Mouse (Mus musculus): Measurements from ENCODE around the gene Fam131a.
"Not testable (repeated sequence)": the region's sequence is repeated elsewhere in the genome, so short reads cannot be mapped to it uniquely, and the experiment has no call there.

The Fam131a gene

GRCm38 (mm10) chr16:20693111-20693701 lies at the start of gene Fam131a:
Fam131a (plus strand) TSS chr16:20693241.
- DNase-seq (ENCODE audit: low read depth) = peak; percentile 54

- DNase-seq (ENCODE audit: low read depth) = no peak
Observed at GRCm38 (mm10) chr16:20643911-20644310, 49.1 kb upstream of the Fam131a start.

GRCm38 (mm10) chr16:20651076-20651946 lies 41.7 kb upstream of the Fam131a start, which contains the start of gene Psmd2:
Psmd2 (plus strand) TSS chr16:20651652.
- peak; percentile 97 for DNase-seq (ENCODE audit: low read depth)

- no peak for DNase-seq (ENCODE audit: low read depth)
Observed at GRCm38 (mm10) chr16:20651947-20652310, 41.1 kb upstream of the Fam131a start.

GRCm38 (mm10) chr16:20653315-20653714 lies 39.7 kb upstream of the Fam131a start:
- no peak for DNase-seq (ENCODE audit: low read depth)

GRCm38 (mm10) chr16:20657661-20658060 lies 35.4 kb upstream of the Fam131a start:
- peak; percentile 74 for DNase-seq (ENCODE audit: low read depth)

GRCm38 (mm10) chr16:20668013-20668412 lies 25.0 kb upstream of the Fam131a start, which contains the start of gene Eif4g1:
Eif4g1 (plus strand) TSS chr16:20668313.
- not testable (repeated sequence) for DNase-seq (ENCODE audit: low read depth)

GRCm38 (mm10) chr16:20670291-20670690 lies 22.8 kb upstream of the Fam131a start:
- DNase-seq (ENCODE audit: low read depth) = no peak

GRCm38 (mm10) chr16:20671886-20672285 lies 21.2 kb upstream of the Fam131a start:
- DNase-seq (ENCODE audit: low read depth) = no peak

GRCm38 (mm10) chr16:20672500-20672902 lies 20.5 kb upstream of the Fam131a start:
- peak; percentile 99 for DNase-seq (ENCODE audit: low read depth)

GRCm38 (mm10) chr16:20672965-20673705 lies 19.9 kb upstream of the Fam131a start:
- no peak for DNase-seq (ENCODE audit: low read depth)

- DNase-seq (ENCODE audit: low read depth) = peak; percentile 38
Observed at GRCm38 (mm10) chr16:20673706-20674303, 19.2 kb upstream of the Fam131a start.

- DNase-seq (ENCODE audit: low read depth) = no peak
Observed at GRCm38 (mm10) chr16:20675213-20675612, 17.8 kb upstream of the Fam131a start.

GRCm38 (mm10) chr16:20676702-20677101 lies 16.3 kb upstream of the Fam131a start:
- DNase-seq (ENCODE audit: low read depth) = peak; percentile 63

- DNase-seq (ENCODE audit: low read depth) = no peak
Observed at GRCm38 (mm10) chr16:20677380-20677779, 15.7 kb upstream of the Fam131a start.

GRCm38 (mm10) chr16:20677974-20678675 lies 14.9 kb upstream of the Fam131a start:
- DNase-seq (ENCODE audit: low read depth) = peak; percentile 97

GRCm38 (mm10) chr16:20690774-20691173 lies 2.3 kb upstream of the Fam131a start:
- no peak for DNase-seq (ENCODE audit: low read depth)

- DNase-seq (ENCODE audit: low read depth) = no peak
Observed at GRCm38 (mm10) chr16:20691617-20692016, 1.4 kb upstream of the Fam131a start.

- no peak for DNase-seq (ENCODE audit: low read depth)
Observed at GRCm38 (mm10) chr16:20692241-20692965, 638 bp upstream of the Fam131a start.

GRCm38 (mm10) chr16:20694781-20695180 lies 1.7 kb downstream of the Fam131a start:
- peak; percentile 55 for DNase-seq (ENCODE audit: low read depth)
